Mouse (Mus musculus) embryo, embryonic 11.5 days (tissue): ENCODE data around the gene Pdzd9.

Experiments
- DNase-seq: peaks from one replicate; pipeline ENCODE4 v3.0.0-alpha.2; 2012; ENCODE audit warnings: low read depth, low spot score

Gene Pdzd9

GRCm38 (mm10) chr7:120635362-120635781 lies 34.8 kb downstream of the Pdzd9 start:
- no peak for DNase-seq

GRCm38 (mm10) chr7:120634711-120635361 lies 35.3 kb downstream of the Pdzd9 start, which contains the start of gene Uqcrc2:
Uqcrc2 (plus strand) TSS chr7:120635176.
- DNase-seq, result peak; percentile 82

GRCm38 (mm10) chr7:120634301-120634700 lies 35.8 kb downstream of the Pdzd9 start:
- no peak for DNase-seq

GRCm38 (mm10) chr7:120632518-120632917 lies 37.6 kb downstream of the Pdzd9 start:
- no peak for DNase-seq

DNA sequence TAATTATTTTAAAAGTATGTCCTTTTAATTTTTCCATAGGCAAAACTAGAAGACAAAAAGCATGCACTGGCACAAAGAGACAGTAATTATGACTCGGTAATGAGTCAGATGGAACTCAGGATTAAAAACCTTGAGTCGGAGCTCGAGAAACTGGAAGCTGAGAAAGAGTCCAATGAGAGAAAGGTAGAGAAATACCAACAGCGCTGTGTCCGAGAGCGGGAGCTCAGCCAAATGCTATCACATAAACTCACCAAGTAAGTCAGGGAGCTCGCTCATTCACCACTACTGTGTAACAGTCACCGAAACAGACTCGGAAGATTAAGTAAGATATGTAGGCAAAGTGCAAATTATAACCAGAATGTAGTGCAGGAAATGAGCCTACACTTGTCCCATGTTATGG lies 49.3 kb downstream of the Pdzd9 start:
- no peak for DNase-seq

GRCm38 (mm10) chr7:120620075-120620771 lies 49.9 kb downstream of the Pdzd9 start:
- DNase-seq, result no peak
